Mouse (Mus musculus): ENCODE measurements around the gene Mgll. TPM values are rescaled to one million over a fixed set of nuclear protein-coding genes. Genes with fewer than 3 reads are reported as not detected.

Mgll gene
- polyA plus RNA-seq, 1 experiment from 2014 or later: 75.8 TPM

DNA sequence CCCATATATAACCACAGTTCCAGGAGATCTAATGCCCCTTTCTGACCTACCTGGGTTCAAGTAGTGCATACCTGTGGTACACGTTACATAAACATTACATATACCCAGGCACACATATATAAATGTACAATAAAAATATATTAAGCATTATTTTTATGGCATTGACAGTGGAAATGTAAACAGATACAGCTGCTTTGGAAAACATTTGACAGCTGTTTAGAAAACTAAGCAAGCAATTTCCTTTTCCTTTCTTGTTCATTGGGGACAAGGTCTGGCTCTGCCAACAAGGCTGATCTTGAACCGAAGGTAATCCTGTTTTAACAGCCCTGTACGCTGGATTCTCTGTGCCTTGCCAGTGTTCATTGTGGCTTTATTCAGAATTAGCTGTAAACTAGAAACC is 3.2 kb upstream of the Mgll start:
- Histone ChIP-seq H3K36me3 (no peaks in the 10 kb centered on the region), H3K27ac (peak overlapping the region; percentile 54; the same call in 1 of the 2 replicates), H3K4me2 (no peak overlapping the region), H3K4me3 (no peak overlapping the region), H3K27me3 (0 out of 2 replicates have a peak, but pooled peaks cover 3% of the 10 kb centered on the region), H3K9me3 (no peaks in the 10 kb centered on the region), H3K9ac (no peak overlapping the region), H3K4me1 (peaks cover 22% of the 10 kb centered on the region)
- no peak for ATAC-seq (ENCODE audit: borderline replicate concordance, extremely low read depth, low FRiP score, low TSS enrichment)
- WGBS: 41% methylated on average over 3 of the region's 3 CpGs

DNA sequence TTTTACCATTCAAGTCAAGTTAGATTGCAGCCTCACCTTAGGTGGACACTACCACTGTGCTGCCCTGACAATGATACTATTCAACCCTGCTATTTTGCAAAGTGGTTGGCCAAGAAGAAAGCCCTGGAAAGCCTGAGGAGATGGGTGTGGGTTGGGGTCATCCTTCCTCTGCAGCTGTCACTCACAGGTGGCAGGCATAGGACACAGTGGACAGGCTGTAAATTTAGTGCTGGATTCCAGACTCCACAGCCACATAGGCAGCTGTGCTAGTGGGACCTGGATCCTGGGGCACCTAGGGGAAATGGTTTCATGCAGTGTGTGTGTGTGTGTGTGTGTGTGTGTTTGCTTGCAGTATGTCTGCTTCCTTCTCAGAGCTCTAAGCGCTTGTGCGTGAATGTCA is 1.3 kb upstream of the Mgll start:
- Histone ChIP-seq H3K9me3 (no peaks in the 10 kb centered on the region), H3K36me3 (no peaks in the 10 kb centered on the region), H3K9ac (no peak overlapping the region), H3K27ac (no peak overlapping the region), H3K4me3 (no peak overlapping the region), H3K4me2 (no peak overlapping the region), H3K27me3 (0 out of 2 replicates have a peak, but pooled peaks cover 3% of the 10 kb centered on the region), H3K4me1 (peaks cover 38% of the 10 kb centered on the region)
- 91% methylated on average over 2 of the region's 2 CpGs for WGBS
- ATAC-seq (ENCODE audit: borderline replicate concordance, extremely low read depth, low FRiP score, low TSS enrichment): no peak

DNA sequence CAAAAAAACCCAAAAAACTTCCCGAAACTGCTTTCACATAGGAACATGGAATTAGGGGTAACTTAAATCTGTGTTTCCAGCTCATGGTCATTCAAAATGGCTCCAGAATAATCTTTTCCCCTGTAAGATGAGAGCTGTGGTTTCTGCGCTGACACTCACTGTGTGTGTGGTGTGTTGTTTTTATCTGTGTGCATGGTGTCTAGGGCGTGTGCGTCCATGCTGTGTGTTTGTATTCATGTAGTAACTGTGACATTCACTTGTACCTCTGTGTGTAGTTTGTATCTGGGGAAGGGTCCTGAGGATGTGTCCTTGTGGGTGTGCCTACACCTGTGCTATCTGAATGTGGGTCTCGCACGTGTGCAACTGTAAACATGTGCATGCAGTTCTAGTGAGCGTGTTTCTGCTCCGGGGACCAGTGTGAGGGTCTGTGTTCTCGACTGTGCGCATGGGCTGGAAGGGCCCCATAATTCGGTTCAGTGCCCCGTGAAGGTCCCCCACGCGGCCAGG is 353 bp upstream of the Mgll start:
- Histone ChIP-seq H3K36me3 (no peaks in the 10 kb centered on the region; the same call in 1 of the 2 replicates), H3K4me3 (peak overlapping the region; percentile 79), H3K9ac (peak overlapping the region; percentile 67), H3K27ac (no peak overlapping the region; the same call in 1 of the 2 replicates), H3K4me1 (peaks cover 38% of the 10 kb centered on the region), H3K4me2 (peak overlapping the region; percentile 83), H3K27me3 (0 out of 2 replicates have a peak, but pooled peaks cover 3% of the 10 kb centered on the region), H3K9me3 (no peaks in the 10 kb centered on the region)
- WGBS: 28% methylated on average over 14 of the region's 14 CpGs
- ATAC-seq (ENCODE audit: borderline replicate concordance, extremely low read depth, low FRiP score, low TSS enrichment): no peak

DNA sequence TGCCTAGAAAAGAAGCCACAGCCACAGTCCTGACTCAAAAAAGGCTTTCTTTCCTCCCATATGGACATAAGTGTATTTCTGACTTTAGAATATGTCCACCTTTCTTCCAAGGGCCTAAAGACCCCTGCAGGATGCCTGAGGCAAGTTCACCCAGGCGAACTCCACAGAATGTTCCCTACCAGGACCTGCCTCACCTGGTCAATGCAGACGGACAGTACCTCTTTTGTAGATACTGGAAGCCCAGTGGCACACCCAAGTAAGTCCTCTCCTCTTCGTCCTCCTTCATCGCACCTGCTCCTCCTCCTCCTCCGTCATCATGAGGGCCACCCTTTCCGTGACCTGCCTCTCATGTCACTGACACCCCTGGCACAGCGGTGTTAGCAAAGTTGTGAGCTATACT is 1.4 kb downstream of the Mgll start:
- peak overlapping the region; percentile 83 for H3K4me2 ChIP-seq
- 0 out of 2 replicates have a peak, but pooled peaks cover 3% of the 10 kb centered on the region for H3K27me3 ChIP-seq
- H3K4me3 ChIP-seq: peak overlapping the region; percentile 79
- no peak overlapping the region for H3K27ac ChIP-seq
- H3K36me3 ChIP-seq: no peaks in the 10 kb centered on the region; the same call in 1 of the 2 replicates
- WGBS: 47% methylated on average over 7 of the region's 7 CpGs
- ATAC-seq (ENCODE audit: borderline replicate concordance, extremely low read depth, low FRiP score, low TSS enrichment): no peak
- H3K9me3 ChIP-seq: no peaks in the 10 kb centered on the region
- H3K4me1 ChIP-seq: peaks cover 36% of the 10 kb centered on the region
- no peak overlapping the region; the same call in 1 of the 2 replicates for H3K9ac ChIP-seq

DNA sequence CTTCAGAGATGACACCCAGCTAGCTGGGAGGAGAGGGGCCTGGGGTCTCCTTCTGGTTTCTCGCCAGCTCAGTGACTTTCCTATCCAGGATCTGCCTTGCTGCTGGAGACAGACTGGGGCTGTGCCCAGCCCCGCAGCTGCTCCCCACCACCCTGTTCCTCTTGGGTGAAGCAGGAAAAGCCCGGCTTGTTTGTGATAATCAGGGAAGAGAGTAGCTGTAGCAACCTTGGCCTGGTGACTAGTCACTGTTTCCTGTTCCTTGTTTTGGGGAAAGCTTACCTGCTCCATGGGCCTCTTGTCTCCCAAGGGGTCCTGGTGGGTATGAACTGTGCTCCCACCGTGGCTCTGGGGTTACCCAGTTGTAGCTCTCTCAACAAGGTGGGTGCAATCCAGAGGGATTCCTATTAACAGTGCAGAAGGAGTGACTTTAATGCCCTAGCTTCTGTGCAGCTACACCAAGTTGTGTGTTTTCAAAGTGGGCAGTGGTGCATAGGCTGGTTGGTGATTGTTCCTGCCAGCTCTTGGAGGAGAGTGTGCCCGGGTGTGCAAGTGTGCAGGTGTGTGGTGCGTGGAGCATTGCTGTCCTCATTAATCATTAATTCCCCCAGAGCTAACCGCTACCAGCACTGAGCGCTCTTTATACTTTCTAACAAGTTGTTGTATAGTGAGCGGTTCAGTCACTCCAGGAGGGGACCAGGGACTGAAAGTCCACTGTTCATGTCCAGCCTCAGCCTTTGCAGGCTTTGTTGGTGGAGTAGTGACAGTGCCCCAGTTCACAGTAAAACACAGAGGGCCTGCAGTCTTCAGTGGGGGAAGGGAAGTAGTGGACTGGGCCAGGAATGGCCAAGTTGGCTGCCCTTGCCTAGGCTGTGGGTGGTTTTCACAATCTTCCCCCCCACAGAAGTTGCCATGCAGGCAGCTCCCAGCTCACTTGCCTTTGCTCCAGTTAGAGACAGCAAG is 2.3 kb downstream of the Mgll start:
- Histone ChIP-seq H3K36me3 (no peaks in the 10 kb centered on the region; the same call in 1 of the 2 replicates), H3K4me1 (peaks cover 34% of the 10 kb centered on the region), H3K9ac (peak overlapping the region; percentile 33; the same call in 1 of the 2 replicates), H3K27me3 (0 out of 2 replicates have a peak, but pooled peaks cover 3% of the 10 kb centered on the region), H3K9me3 (no peaks in the 10 kb centered on the region), H3K4me3 (peak overlapping the region; percentile 79; the same call in 1 of the 2 replicates), H3K27ac (no peak overlapping the region), H3K4me2 (peak overlapping the region; percentile 83)
- no peak; the same call in 1 of the 2 replicates for ATAC-seq (ENCODE audit: borderline replicate concordance, extremely low read depth, low FRiP score, low TSS enrichment)
- 63% methylated on average over 9 of the region's 9 CpGs for WGBS

DNA sequence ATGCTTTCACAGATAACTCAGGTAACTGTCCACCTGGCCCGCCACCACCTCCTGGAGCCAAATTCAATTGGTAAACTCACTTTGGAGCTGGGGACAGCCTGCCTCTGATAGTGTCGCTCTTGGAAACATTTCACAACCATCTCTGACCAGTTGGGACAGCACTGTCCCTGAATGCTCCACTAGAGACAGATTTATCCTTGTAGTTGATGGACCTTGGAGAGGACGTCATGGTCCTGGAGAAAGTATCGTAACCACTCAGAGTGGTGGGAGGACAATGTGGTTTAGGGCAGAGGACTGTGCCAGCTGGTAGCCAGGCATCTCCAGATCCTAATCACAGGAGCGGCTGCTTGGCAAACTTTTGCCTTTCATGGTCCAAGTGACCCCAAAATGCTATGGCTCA is 3.3 kb downstream of the Mgll start:
- ATAC-seq (ENCODE audit: borderline replicate concordance, extremely low read depth, low FRiP score, low TSS enrichment): no peak
- 83% methylated on average over 5 of the region's 5 CpGs for whole genome bisulfite sequencing
- Histone ChIP-seq H3K4me3 (no peak overlapping the region), H3K4me1 (peaks cover 44% of the 10 kb centered on the region), H3K9me3 (no peaks in the 10 kb centered on the region), H3K27ac (no peak overlapping the region), H3K27me3 (0 out of 2 replicates have a peak, but pooled peaks cover 3% of the 10 kb centered on the region), H3K9ac (no peak overlapping the region), H3K4me2 (0 out of 2 replicates have a peak overlapping the region, but pooled peaks have one; percentile 83), H3K36me3 (no peaks in the 10 kb centered on the region; the same call in 1 of the 2 replicates)

DNA sequence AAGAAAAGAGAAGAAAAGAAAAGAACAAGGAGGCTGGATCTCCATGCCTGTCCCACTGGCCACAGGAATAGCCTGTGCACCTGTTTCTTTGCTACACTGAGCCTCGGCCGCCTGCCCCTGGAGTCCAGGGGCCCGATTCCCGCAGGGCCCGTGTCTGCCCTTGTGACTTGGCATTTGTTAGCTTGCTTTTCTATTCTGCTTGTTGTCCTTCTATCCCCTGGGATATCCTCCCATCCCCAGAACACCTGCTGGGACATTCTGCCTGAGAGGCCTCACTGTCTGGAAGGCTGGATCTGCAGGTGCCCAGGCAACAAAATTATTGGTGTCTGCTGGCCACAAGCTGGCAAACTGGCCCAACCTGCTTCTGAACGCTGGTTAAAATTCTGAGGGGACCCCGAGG is 3.8 kb downstream of the Mgll start:
- Histone ChIP-seq H3K27me3 (0 out of 2 replicates have a peak, but pooled peaks cover 3% of the 10 kb centered on the region), H3K9me3 (no peaks in the 10 kb centered on the region), H3K36me3 (no peaks in the 10 kb centered on the region; the same call in 1 of the 2 replicates), H3K4me1 (peaks cover 48% of the 10 kb centered on the region), H3K4me3 (no peak overlapping the region), H3K9ac (no peak overlapping the region), H3K27ac (no peak overlapping the region), H3K4me2 (no peak overlapping the region)
- 78% methylated on average over 7 of the region's 7 CpGs for WGBS
- ATAC-seq (ENCODE audit: borderline replicate concordance, extremely low read depth, low FRiP score, low TSS enrichment): no peak

DNA sequence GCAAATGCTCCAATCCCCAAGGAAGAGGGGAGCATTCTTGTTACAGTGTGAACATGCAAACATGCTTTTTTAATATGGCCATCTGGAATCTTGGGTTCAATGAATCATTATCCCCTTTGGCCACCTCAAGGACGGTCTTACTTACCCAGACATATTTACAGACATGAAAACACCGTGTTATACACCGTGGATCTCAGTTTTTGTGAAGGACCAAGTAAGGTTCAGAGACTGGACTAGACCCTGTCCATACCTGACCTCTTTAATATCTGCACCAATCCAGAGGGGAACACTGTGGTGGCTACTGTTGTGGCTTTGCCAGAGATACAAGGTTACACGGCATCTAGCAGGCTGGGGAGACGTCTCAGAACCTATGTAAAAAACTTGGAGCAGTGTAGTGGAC is 4.3 kb downstream of the Mgll start:
- Histone ChIP-seq H3K9me3 (no peaks in the 10 kb centered on the region), H3K4me2 (no peak overlapping the region), H3K4me1 (peaks cover 52% of the 10 kb centered on the region), H3K27me3 (0 out of 2 replicates have a peak, but pooled peaks cover 3% of the 10 kb centered on the region), H3K4me3 (no peak overlapping the region), H3K36me3 (no peaks in the 10 kb centered on the region; the same call in 1 of the 2 replicates), H3K27ac (no peak overlapping the region), H3K9ac (no peak overlapping the region)
- 83% methylated on average over 5 of the region's 5 CpGs for WGBS
- ATAC-seq (ENCODE audit: borderline replicate concordance, extremely low read depth, low FRiP score, low TSS enrichment): no peak

DNA sequence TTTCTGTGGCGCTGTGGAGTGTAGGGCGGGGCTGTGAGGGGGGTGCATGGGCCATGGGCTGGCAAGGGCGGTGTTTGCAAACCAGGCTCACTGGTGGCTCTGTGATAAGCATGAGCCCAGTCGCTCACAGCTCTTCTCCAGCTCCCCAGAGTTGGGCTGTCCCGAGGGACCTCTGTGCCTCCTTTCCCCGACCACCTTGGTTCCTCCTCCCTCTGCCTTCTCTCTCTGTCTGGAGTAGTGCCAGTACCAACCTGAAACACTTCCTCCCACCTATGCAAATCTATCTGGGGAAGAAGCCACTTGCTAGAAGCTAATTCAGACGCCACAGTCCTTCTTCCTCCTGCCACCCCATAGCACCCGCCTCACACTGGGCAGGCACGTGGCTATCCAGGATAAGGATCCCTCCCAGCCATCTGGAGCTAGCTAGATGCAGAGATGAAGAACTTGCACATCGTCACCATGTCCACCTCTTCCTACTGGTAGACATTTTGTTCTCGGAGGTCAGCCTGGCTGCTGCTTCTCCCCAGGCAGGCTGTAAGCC is 7.1 kb downstream of the Mgll start:
- ATAC-seq (ENCODE audit: borderline replicate concordance, extremely low read depth, low FRiP score, low TSS enrichment): peak; percentile 52; the same call in 1 of the 2 replicates
- Histone ChIP-seq H3K27me3 (no peaks in the 10 kb centered on the region), H3K9ac (no peak overlapping the region), H3K9me3 (no peaks in the 10 kb centered on the region), H3K4me1 (peaks cover 40% of the 10 kb centered on the region), H3K27ac (no peak overlapping the region), H3K4me2 (no peak overlapping the region), H3K4me3 (no peak overlapping the region), H3K36me3 (peaks cover 4% of the 10 kb centered on the region; the same call in 1 of the 2 replicates)
- WGBS: 70% methylated on average over 11 of the region's 11 CpGs

DNA sequence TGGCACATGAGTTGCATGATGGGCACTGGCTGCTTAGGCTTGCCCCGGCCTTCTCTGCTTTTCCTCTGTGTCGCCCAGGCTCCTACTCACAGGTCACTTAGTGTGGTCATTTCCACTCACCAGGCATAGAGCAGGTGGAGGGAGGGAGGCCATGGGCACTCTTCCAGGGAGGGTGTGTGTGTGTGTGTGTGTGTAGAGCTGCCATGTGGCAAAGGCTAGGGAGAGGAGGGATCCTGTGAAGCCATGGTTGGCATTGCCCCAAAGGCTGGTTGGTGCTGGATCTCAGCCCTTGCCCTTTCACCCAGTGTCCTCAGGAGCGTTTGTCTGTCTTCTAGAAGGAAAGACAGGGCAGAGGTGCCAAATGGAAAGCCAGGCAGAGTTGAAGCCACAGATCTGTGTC is 7.8 kb downstream of the Mgll start:
- no peak overlapping the region for H3K4me3 ChIP-seq
- H3K9ac ChIP-seq: no peak overlapping the region
- no peak overlapping the region for H3K27ac ChIP-seq
- H3K4me2 ChIP-seq: no peak overlapping the region
- peaks cover 40% of the 10 kb centered on the region for H3K4me1 ChIP-seq
- no peak for ATAC-seq (ENCODE audit: borderline replicate concordance, extremely low read depth, low FRiP score, low TSS enrichment)
- WGBS: 73% methylated on average over 3 of the region's 3 CpGs
- peaks cover 4% of the 10 kb centered on the region; the same call in 1 of the 2 replicates for H3K36me3 ChIP-seq
- H3K27me3 ChIP-seq: no peaks in the 10 kb centered on the region
- H3K9me3 ChIP-seq: no peaks in the 10 kb centered on the region

DNA sequence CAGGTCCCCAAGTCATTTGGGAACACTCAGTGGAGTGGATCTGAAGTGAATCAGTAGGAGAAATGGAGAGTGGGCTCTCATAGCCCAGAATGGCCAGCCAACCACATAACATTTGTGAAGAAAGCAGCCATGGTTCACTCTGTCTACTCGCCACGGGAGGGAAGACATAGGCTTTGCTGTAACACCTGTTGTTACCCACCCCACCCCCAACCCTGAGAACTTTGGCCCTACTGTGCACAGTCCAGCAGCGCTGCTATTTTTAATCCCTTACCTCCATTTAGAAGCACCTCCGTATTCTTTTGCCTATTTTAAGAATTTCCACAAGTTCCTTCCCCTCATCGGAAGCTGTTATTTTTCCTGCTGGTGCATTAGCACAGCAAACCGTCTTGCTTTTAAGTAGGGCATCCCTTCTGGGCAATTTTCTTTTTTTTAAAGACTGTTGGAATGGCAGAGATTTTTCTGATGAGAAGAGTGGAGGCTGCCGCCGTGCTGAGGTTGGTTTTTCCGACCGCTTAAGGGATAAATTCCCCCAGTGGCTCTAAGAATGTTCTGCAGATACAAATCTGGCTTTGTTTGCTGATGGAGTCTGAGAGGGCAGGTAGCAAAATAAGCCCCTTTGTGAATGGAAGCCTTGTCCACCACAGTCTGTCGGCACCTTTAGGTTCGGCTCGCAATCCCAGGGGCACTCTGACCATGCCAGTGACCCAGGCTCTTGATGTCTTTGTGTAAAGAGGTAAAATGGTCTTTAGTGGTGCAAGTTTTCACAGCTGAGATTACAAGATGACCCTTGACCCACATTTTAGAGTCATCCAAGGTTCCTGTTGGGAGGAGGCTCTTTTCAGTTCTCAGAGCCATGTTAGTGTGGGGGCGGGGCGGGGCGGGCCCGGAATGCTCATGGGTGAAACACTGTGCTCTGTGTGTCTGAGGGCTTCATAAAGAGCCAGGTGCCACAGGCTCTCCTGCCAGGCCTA is 8.7 kb downstream of the Mgll start:
- no peak overlapping the region for H3K9ac ChIP-seq
- H3K27me3 ChIP-seq: no peaks in the 10 kb centered on the region
- no peak for ATAC-seq (ENCODE audit: borderline replicate concordance, extremely low read depth, low FRiP score, low TSS enrichment)
- H3K27ac ChIP-seq: peak overlapping the region; percentile 55
- H3K9me3 ChIP-seq: no peaks in the 10 kb centered on the region
- no peak overlapping the region for H3K4me2 ChIP-seq
- no peak overlapping the region for H3K4me3 ChIP-seq
- H3K4me1 ChIP-seq: peaks cover 43% of the 10 kb centered on the region
- WGBS: 51% methylated on average over 17 of the region's 17 CpGs
- peaks cover 4% of the 10 kb centered on the region; the same call in 1 of the 2 replicates for H3K36me3 ChIP-seq
